Mouse (Mus musculus) ES-E14 (cell line): ENCODE measurements at regions not wholly inside any gene's neighbourhood (a gene's known extent, or its start where the extent isn't known, plus 50 kb on each side); places are given as distances from the start of the nearest gene placed in this dataset.

Experiments used
- DNase-seq: peaks from one replicate; pipeline ENCODE4 v3.0.0-alpha.2; 2013; ENCODE audit warnings: low read depth, low spot score
- H3K27ac ChIP-seq: 2 replicates; pipeline ENCODE4 v1.5.1; 2012; ENCODE audit warnings: low read depth, mild to moderate bottlenecking, low read length, moderate library complexity, mixed read lengths; ENCODE audit not compliant: poor library complexity, insufficient read depth, severe bottlenecking
- H3K36me3 ChIP-seq: 2 replicates; pipeline ENCODE4 v1.6.1; 2012; ENCODE audit warnings: mild to moderate bottlenecking, low read length, moderate library complexity, mixed read lengths; ENCODE audit not compliant: control insufficient read depth, poor library complexity, insufficient read depth, severe bottlenecking
- H3K4me1 ChIP-seq, 2 experiments: fragments of 150-350 bp in 1 of 2; sonication (generic) in 1 of 2; 2 replicates each; pipeline ENCODE4 v1.6.1; 2012; ENCODE audit warnings: low read length in 2 of 2, mild to moderate bottlenecking in 1 of 2, mixed read lengths in 1 of 2; ENCODE audit not compliant: control insufficient read depth in 2 of 2, insufficient read depth in 2 of 2, poor library complexity in 1 of 2
- H3K4me3 ChIP-seq, 2 experiments: fragments of 150-350 bp in 1 of 2; sonication (generic) in 1 of 2; 2 replicates each; pipeline ENCODE4 v1.5.1; 2012; ENCODE audit warnings: low read length in 2 of 2, low read depth in 1 of 2, mild to moderate bottlenecking in 1 of 2, mixed read lengths in 1 of 2; ENCODE audit not compliant: insufficient read depth in 1 of 2, poor library complexity in 1 of 2, severe bottlenecking in 1 of 2
- H3K9ac ChIP-seq: 2 replicates; pipeline ENCODE4 v1.6.1; 2012; ENCODE audit warnings: low read depth, mild to moderate bottlenecking, low read length, mixed read lengths; ENCODE audit not compliant: poor library complexity, insufficient read depth, severe bottlenecking
- H3K9me3 ChIP-seq: fragments of 150-350 bp; sonication (generic); 2 replicates; pipeline ENCODE4 v1.6.1; 2012; ENCODE audit warnings: low read depth, mild to moderate bottlenecking, low read length; ENCODE audit not compliant: control insufficient read depth, insufficient read depth
- CHD2 ChIP-seq: IDR thresholded peaks from 2 replicates; pipeline ENCODE4 v1.6.1; 2014; ENCODE audit warnings: mild to moderate bottlenecking, low read depth, low read length, inconsistent platforms
- HCFC1 ChIP-seq: IDR thresholded peaks from 2 replicates; pipeline ENCODE4 v1.6.1; 2012; ENCODE audit warnings: low read length, inconsistent platforms, borderline replicate concordance; ENCODE audit not compliant: insufficient read depth
- MAFK ChIP-seq: IDR thresholded peaks from 2 replicates; pipeline ENCODE4 v1.6.1; 2014; ENCODE audit warnings: mild to moderate bottlenecking, low read depth, low read length, inconsistent platforms; ENCODE audit not compliant: insufficient read depth
- ZC3H11A ChIP-seq: IDR thresholded peaks from 2 replicates; pipeline ENCODE4 v1.6.1; 2012; ENCODE audit warnings: low read depth, mild to moderate bottlenecking, inconsistent platforms, low read length, borderline replicate concordance
- ZNF384 ChIP-seq: IDR thresholded peaks from 2 replicates; pipeline ENCODE4 v1.6.1; 2012; ENCODE audit warnings: low read depth, low read length, inconsistent platforms
- in situ Hi-C, 2 experiments: fragments of 600-800 bp; cut with MboI; formaldehyde crosslinking; loops; one replicate each; pipeline ENCODE4 v1.15.1; 2025; ENCODE audit warnings: low sequenced_read_pairs in 2 of 2, inconsistent platforms in 1 of 2; ENCODE audit not compliant: unreplicated experiment in 2 of 2

- Histone ChIP-seq H3K4me3 (no peak overlapping the region), H3K9ac (no peak overlapping the region), H3K27ac (no peak overlapping the region), H3K36me3 (no peaks in the 10 kb centered on the region), H3K4me1 (no peaks in the 10 kb centered on the region), H3K9me3 (no peaks in the 10 kb centered on the region)
- in situ Hi-C loops = no loop called here
- DNase-seq = no peak
- TF ChIP-seq ZC3H11A = no peak
- TF ChIP-seq MAFK = no peak
- no peak for TF ChIP-seq ZNF384
- no peak for TF ChIP-seq HCFC1
- no peak for TF ChIP-seq CHD2
These were observed 190.2 kb upstream of the Hnrnpa3 start for GRCm38 (mm10) chr2:75468851-75469250.

GRCm38 (mm10) chr2:75469958-75470687 lies 188.9 kb upstream of the Hnrnpa3 start:
- in situ Hi-C loops = no loop called here
- H3K4me3 ChIP-seq = no peak overlapping the region

GRCm38 (mm10) chr2:75470688-75471054 lies 188.4 kb upstream of the Hnrnpa3 start:
- DNase-seq = no peak

More at GRCm38 (mm10) chr2:75469958-75470687, 188.9 kb upstream of the Hnrnpa3 start:
- TF ChIP-seq HCFC1 (no peak), ZNF384 (no peak), ZC3H11A (no peak), MAFK (no peak), CHD2 (no peak)
- Histone ChIP-seq H3K9ac (no peak overlapping the region), H3K9me3 (no peaks in the 10 kb centered on the region), H3K4me1 (no peaks in the 10 kb centered on the region), H3K36me3 (no peaks in the 10 kb centered on the region), H3K27ac (no peak overlapping the region)
- DNase-seq = no peak

GRCm38 (mm10) chr2:75472489-75472888 lies 186.6 kb upstream of the Hnrnpa3 start:
- H3K36me3 ChIP-seq = no peaks in the 10 kb centered on the region
- no peak overlapping the region for H3K9ac ChIP-seq
- no peak for DNase-seq
- no peak overlapping the region for H3K27ac ChIP-seq
- in situ Hi-C loops = no loop called here
- no peaks in the 10 kb centered on the region for H3K9me3 ChIP-seq
- H3K4me3 ChIP-seq = no peak overlapping the region
- no peaks in the 10 kb centered on the region for H3K4me1 ChIP-seq
- TF ChIP-seq HCFC1 (no peak), MAFK (no peak), CHD2 (no peak), ZNF384 (no peak), ZC3H11A (no peak)

More at GRCm38 (mm10) chr2:75470688-75471054, 188.4 kb upstream of the Hnrnpa3 start:
- Histone ChIP-seq H3K36me3 (no peaks in the 10 kb centered on the region), H3K4me1 (no peaks in the 10 kb centered on the region), H3K27ac (no peak overlapping the region), H3K9ac (no peak overlapping the region), H3K9me3 (no peaks in the 10 kb centered on the region), H3K4me3 (no peak overlapping the region)
- TF ChIP-seq HCFC1 = no peak
- TF ChIP-seq CHD2 = no peak
- TF ChIP-seq MAFK = no peak
- no peak for TF ChIP-seq ZC3H11A
- no peak for TF ChIP-seq ZNF384
- in situ Hi-C loops = no loop called here

- in situ Hi-C loops = no loop called here
- no peak for TF ChIP-seq ZNF384
- no peak for TF ChIP-seq CHD2
- TF ChIP-seq HCFC1 = no peak
- no peak for TF ChIP-seq MAFK
- TF ChIP-seq ZC3H11A = no peak
- H3K36me3 ChIP-seq = no peaks in the 10 kb centered on the region
- no peak overlapping the region for H3K27ac ChIP-seq
- no peaks in the 10 kb centered on the region for H3K4me1 ChIP-seq
- H3K9ac ChIP-seq = no peak overlapping the region
- H3K9me3 ChIP-seq = no peaks in the 10 kb centered on the region
- H3K4me3 ChIP-seq = no peak overlapping the region
- no peak for DNase-seq
These were observed 184.6 kb upstream of the Hnrnpa3 start for GRCm38 (mm10) chr2:75474509-75474908.
